Mouse (Mus musculus) CH12.LX (cell line): ENCODE data around the gene Cog3. TPM values are rescaled to one million over a fixed set of nuclear protein-coding genes. Genes with fewer than 3 reads are reported as not detected.

Source experiments
- DNase-seq: peaks from one replicate; pipeline ENCODE4 v3.0.0-alpha.2; 2013; ENCODE audit errors: extremely low read depth
- H3K27ac ChIP-seq: 2 replicates; pipeline ENCODE4 v1.5.1; 2012; ENCODE audit warnings: low read depth, mild to moderate bottlenecking, control low read depth, moderate library complexity; ENCODE audit not compliant: insufficient read depth
- H3K27me3 ChIP-seq: replicated peaks from 2 replicates; pipeline ENCODE3; 2012; ENCODE audit warnings: inconsistent platforms
- H3K36me3 ChIP-seq, 2 experiments: replicated peaks in 1 of 2; 2 replicates each; pipeline versions ENCODE3 to v1.6.1; 2012; ENCODE audit warnings: inconsistent platforms in 1 of 2, low read length in 1 of 2, mild to moderate bottlenecking in 1 of 2, mixed read lengths in 1 of 2, moderate library complexity in 1 of 2; ENCODE audit not compliant: control insufficient read depth in 1 of 2, insufficient read depth in 1 of 2
- H3K4me1 ChIP-seq, 2 experiments: 2 replicates each; pipeline ENCODE4 v1.6.1; 2012; ENCODE audit warnings: inconsistent platforms in 1 of 2, moderate library complexity in 1 of 2; ENCODE audit not compliant: insufficient read depth in 2 of 2, control insufficient read depth in 1 of 2
- H3K4me2 ChIP-seq: 2 replicates; pipeline ENCODE4 v1.6.1; 2012; ENCODE audit warnings: low read depth, mild to moderate bottlenecking, control low read depth; ENCODE audit not compliant: poor library complexity, insufficient read depth, severe bottlenecking
- H3K4me3 ChIP-seq, 3 experiments: fragments of 150-350 bp in 1 of 3; sonication (generic) in 1 of 3; replicated peaks in 1 of 3; 2 replicates each; pipeline versions ENCODE3 to v1.5.1; 2011 to 2012; ENCODE audit warnings: low read depth in 2 of 3, low read length in 2 of 3, mild to moderate bottlenecking in 2 of 3, moderate library complexity in 2 of 3, control low read depth in 1 of 3, improper control_type of control experiment in 1 of 3, inconsistent platforms in 1 of 3, mixed read lengths in 1 of 3; ENCODE audit not compliant: poor library complexity in 1 of 3
- H3K79me2 ChIP-seq: replicated peaks from 2 replicates; pipeline ENCODE4 v1.6.1; 2012; ENCODE audit warnings: mild to moderate bottlenecking, moderate library complexity; ENCODE audit not compliant: control insufficient read depth, poor library complexity, insufficient read depth, severe bottlenecking; ENCODE audit errors: extremely low read depth
- H3K9ac ChIP-seq: 2 replicates; pipeline ENCODE4 v1.6.1; 2012; ENCODE audit warnings: low read depth, mild to moderate bottlenecking, control low read depth, moderate library complexity; ENCODE audit not compliant: insufficient read depth
- H3K9me3 ChIP-seq: replicated peaks from 2 replicates; pipeline ENCODE3; 2012; ENCODE audit warnings: low read length, inconsistent platforms, mixed read lengths
- BHLHE40 ChIP-seq: IDR thresholded peaks from 2 replicates; pipeline ENCODE4 v1.6.1; 2011; ENCODE audit warnings: mild to moderate bottlenecking, low read depth, low read length, improper control_type of control experiment
- CHD1 ChIP-seq: IDR thresholded peaks from 2 replicates; pipeline ENCODE4 v1.6.1; 2012; ENCODE audit warnings: low read depth, low read length, improper control_type of control experiment, inconsistent platforms
- CTCF ChIP-seq, 2 experiments: IDR thresholded peaks in 1 of 2; conservative IDR thresholded peaks in 1 of 2; 2 replicates each; pipeline ENCODE4 v1.5.1; 2011 to 2012; ENCODE audit warnings: low read depth in 2 of 2, low read length in 2 of 2, improper control_type of control experiment in 1 of 2, inconsistent platforms in 1 of 2, mild to moderate bottlenecking in 1 of 2, moderate library complexity in 1 of 2
- ELF1 ChIP-seq: IDR thresholded peaks from 2 replicates; pipeline ENCODE4 v1.6.1; 2014; ENCODE audit warnings: low read depth, mild to moderate bottlenecking, inconsistent platforms, low read length, improper control_type of control experiment
- ETS1 ChIP-seq: conservative IDR thresholded peaks from 2 replicates; pipeline ENCODE4 v1.6.1; 2012; ENCODE audit warnings: low read depth, mild to moderate bottlenecking, inconsistent platforms, low read length, improper control_type of control experiment, moderate library complexity
- GABPA ChIP-seq: IDR thresholded peaks from 2 replicates; pipeline ENCODE4 v1.6.1; 2012; ENCODE audit warnings: low read depth, low read length, improper control_type of control experiment, inconsistent platforms; ENCODE audit not compliant: insufficient replicate concordance
- HCFC1 ChIP-seq: IDR thresholded peaks from 2 replicates; pipeline ENCODE4 v1.6.1; 2012; ENCODE audit warnings: low read depth, mild to moderate bottlenecking, inconsistent platforms, low read length, improper control_type of control experiment
- JUN ChIP-seq: IDR thresholded peaks from 2 replicates; pipeline ENCODE4 v1.6.1; 2011; ENCODE audit warnings: low read depth, mild to moderate bottlenecking, low read length, improper control_type of control experiment, moderate library complexity; ENCODE audit not compliant: insufficient read depth
- JUND ChIP-seq: conservative IDR thresholded peaks from 2 replicates; pipeline ENCODE4 v1.6.1; 2011; ENCODE audit warnings: low read depth, low read length, improper control_type of control experiment
- MAX ChIP-seq: IDR thresholded peaks from 2 replicates; pipeline ENCODE4 v1.6.1; 2011; ENCODE audit warnings: low read length, improper control_type of control experiment
- MAZ ChIP-seq: IDR thresholded peaks from 2 replicates; pipeline ENCODE4 v1.6.1; 2012; ENCODE audit warnings: low read depth, mild to moderate bottlenecking, inconsistent platforms, low read length, improper control_type of control experiment, moderate library complexity
- MEF2A ChIP-seq: IDR thresholded peaks from 2 replicates; pipeline ENCODE4 v1.6.1; 2014; ENCODE audit warnings: low read depth, mild to moderate bottlenecking, inconsistent platforms, low read length, improper control_type of control experiment, borderline replicate concordance
- MXI1 ChIP-seq: IDR thresholded peaks from 2 replicates; pipeline ENCODE4 v1.6.1; 2011; ENCODE audit warnings: mild to moderate bottlenecking, low read depth, low read length, improper control_type of control experiment
- MYC ChIP-seq: IDR thresholded peaks from 2 replicates; pipeline ENCODE4 v1.6.1; 2011; ENCODE audit warnings: low read depth, mild to moderate bottlenecking, improper control_type of control experiment, low read length
- NELFE ChIP-seq: IDR thresholded peaks from 2 replicates; pipeline ENCODE4 v1.6.1; 2011; ENCODE audit warnings: low read depth, low read length, improper control_type of control experiment
- NRF1 ChIP-seq: IDR thresholded peaks from 2 replicates; pipeline ENCODE4 v1.6.1; 2014; ENCODE audit warnings: low read depth, mild to moderate bottlenecking, inconsistent platforms, low read length, improper control_type of control experiment, moderate library complexity
- PAX5 ChIP-seq: IDR thresholded peaks from 2 replicates; pipeline ENCODE4 v1.6.1; 2012; ENCODE audit warnings: low read length, inconsistent platforms, mixed read lengths
- POLR2A ChIP-seq: IDR thresholded peaks from 2 replicates; pipeline ENCODE4 v1.6.1; 2011; ENCODE audit warnings: low read depth, mild to moderate bottlenecking, improper control_type of control experiment, low read length
- RAD21 ChIP-seq: IDR thresholded peaks from 2 replicates; pipeline ENCODE4 v1.6.1; 2011; ENCODE audit warnings: low read depth, mild to moderate bottlenecking, low read length, improper control_type of control experiment, moderate library complexity
- RCOR1 ChIP-seq: conservative IDR thresholded peaks from 2 replicates; pipeline ENCODE4 v1.6.1; 2012; ENCODE audit warnings: low read depth, mild to moderate bottlenecking, inconsistent platforms, low read length, improper control_type of control experiment
- SIN3A ChIP-seq: IDR thresholded peaks from 2 replicates; pipeline ENCODE4 v1.6.1; 2012; ENCODE audit warnings: low read length, improper control_type of control experiment, inconsistent platforms
- SMC3 ChIP-seq: IDR thresholded peaks from 2 replicates; pipeline ENCODE4 v1.6.1; 2011; ENCODE audit warnings: low read depth, low read length, improper control_type of control experiment
- TBP ChIP-seq: conservative IDR thresholded peaks from 2 replicates; pipeline ENCODE4 v1.6.1; 2011; ENCODE audit warnings: low read depth, low read length, improper control_type of control experiment
- TCF12 ChIP-seq: IDR thresholded peaks from 2 replicates; pipeline ENCODE4 v1.6.1; 2014; ENCODE audit warnings: low read depth, mild to moderate bottlenecking, inconsistent platforms, low read length, improper control_type of control experiment
- USF1 ChIP-seq: IDR thresholded peaks from 2 replicates; pipeline ENCODE4 v1.6.1; 2014; ENCODE audit warnings: low read depth, mild to moderate bottlenecking, inconsistent platforms, low read length, improper control_type of control experiment
- USF2 ChIP-seq: conservative IDR thresholded peaks from 2 replicates; pipeline ENCODE4 v1.6.1; 2011; ENCODE audit warnings: low read depth, low read length, improper control_type of control experiment
- ZC3H11A ChIP-seq: IDR thresholded peaks from 2 replicates; pipeline ENCODE4 v1.6.1; 2012; ENCODE audit warnings: low read depth, mild to moderate bottlenecking, inconsistent platforms, low read length, improper control_type of control experiment
- ZKSCAN1 ChIP-seq: IDR thresholded peaks from 2 replicates; pipeline ENCODE4 v1.6.1; 2012; ENCODE audit warnings: low read depth, inconsistent platforms, low read length, improper control_type of control experiment, borderline replicate concordance
- ZMIZ1 ChIP-seq: IDR thresholded peaks from 2 replicates; pipeline ENCODE4 v1.6.1; 2012; ENCODE audit warnings: low read depth, mild to moderate bottlenecking, inconsistent platforms, low read length, improper control_type of control experiment
- dilution Hi-C: fragments of 300-500 bp; cut with MboI; formaldehyde crosslinking; loops from 2 replicates; pipeline ENCODE4 v1.14.3; 2020; ENCODE audit warnings: low sequenced_read_pairs; ENCODE audit not compliant: extremely low pct_unique_long_range_greater_than_20kb, extremely low pct_ligation_motif_present
- in situ Hi-C: fragments of 300-500 bp; cut with MboI; formaldehyde crosslinking; loops from 3 replicates; pipeline ENCODE4 v1.14.3; 2019; ENCODE audit warnings: low sequenced_read_pairs, low pct_ligation_motif_present, low pct_unique_long_range_greater_than_20kb, mixed read lengths
- polyA plus RNA-seq: library from polyadenylated mRNA; unstranded; fragments of >175 nt; gene quantifications from 2 replicates; pipeline ENCODE4 v1.2.1, GENCODE M21; 2012; ENCODE audit warnings: low read depth; ENCODE audit not compliant: insufficient read length
- total RNA-seq, 2 experiments: library from RNA; depleted of rRNA; stranded (reverse); fragments of 300-350 nt in 1 of 2; fragments of >200 nt in 1 of 2; gene quantifications; 2 replicates each; pipeline ENCODE4 v1.2.3; 2012 to 2014

Cog3 gene
- total and polyA plus RNA-seq, 3 experiments, result 13.6 to 21.0 (median 15.3) TPM

DNA sequence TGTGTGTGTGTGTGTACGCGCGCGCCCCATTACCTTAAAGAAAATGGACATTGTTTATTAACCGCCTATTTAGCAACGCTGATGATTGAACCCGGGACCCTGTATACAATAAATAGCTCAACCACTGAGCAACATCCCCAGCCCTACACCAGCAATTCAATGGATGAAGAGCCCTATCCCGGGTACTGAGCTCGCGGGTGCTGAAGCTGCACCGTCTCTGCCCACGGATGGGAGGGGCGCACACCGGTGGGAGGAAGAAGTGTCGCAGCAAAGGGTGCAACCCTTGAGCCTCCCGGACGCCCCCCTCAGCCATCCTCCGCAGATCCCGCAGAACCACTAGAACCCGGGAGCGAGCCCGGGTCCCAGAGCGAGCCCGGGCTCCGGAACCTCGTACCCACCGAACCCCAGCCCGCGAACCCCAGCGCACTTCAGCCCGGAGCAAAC, 32.1 kb upstream of the Cog3 start:
- peaks cover 2% of the 10 kb centered on the region for H3K27me3 ChIP-seq
- no peak for TF ChIP-seq ZC3H11A
- no peak for TF ChIP-seq BHLHE40
- TF ChIP-seq TBP, result no peak
- TF ChIP-seq MAX, result no peak
- no peak for TF ChIP-seq RAD21
- no peak for TF ChIP-seq JUND
- TF ChIP-seq SIN3A, result peak; percentile 89; the same call in 1 of the 2 replicates
- TF ChIP-seq JUN, result no peak
- TF ChIP-seq RCOR1, result no peak
- no peak for TF ChIP-seq MAZ
- TF ChIP-seq CHD1, result 0 out of 2 replicates have a peak, but pooled peaks have one; percentile 35
- TF ChIP-seq MEF2A, result no peak
- no peak for TF ChIP-seq MYC
- TF ChIP-seq ELF1, result no peak
- TF ChIP-seq POLR2A, result no peak
- TF ChIP-seq GABPA, result no peak
- TF ChIP-seq, all 38 proteins: peak for 2
- in situ Hi-C loops, result no loop called here

DNA sequence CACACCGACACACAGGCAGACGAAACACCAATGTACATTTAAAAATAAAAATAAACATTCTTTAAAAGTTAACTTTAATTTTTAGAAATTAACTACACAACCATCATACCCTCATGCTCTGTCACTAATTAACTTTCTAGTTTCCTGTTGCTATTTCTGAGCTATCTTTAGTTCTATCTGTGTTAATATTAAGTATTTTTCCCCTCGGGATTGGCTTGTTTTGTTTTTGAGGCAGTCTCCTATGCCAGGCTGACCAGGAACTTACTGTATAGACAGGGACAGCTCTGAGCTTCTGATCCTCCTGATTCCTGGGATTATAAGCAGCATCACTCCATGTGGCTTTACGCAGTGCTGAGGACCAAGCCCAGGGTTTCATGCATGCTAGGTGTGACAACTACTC, 25.6 kb upstream of the Cog3 start:
- peaks cover 3 to 5% of the 10 kb centered on the region in 2 experiments; a peak in 2 of 4 replicates for H3K4me1 ChIP-seq
- no peak overlapping the region for H3K4me3 ChIP-seq
- peaks cover 15 to 60% of the 10 kb centered on the region in 2 experiments for H3K36me3 ChIP-seq
- H3K9ac ChIP-seq, result no peak overlapping the region
- no peaks in the 10 kb centered on the region for H3K9me3 ChIP-seq
- no peak for TF ChIP-seq PAX5
- no peak for TF ChIP-seq MAZ
- no peak for TF ChIP-seq MXI1
- no peak for TF ChIP-seq ZKSCAN1
- TF ChIP-seq ZMIZ1, result no peak
- TF ChIP-seq HCFC1, result no peak
- no peak for TF ChIP-seq MYC
- no peak for TF ChIP-seq CTCF (conservative IDR thresholded peaks at IDR 0.05 in 1 of 2, IDR thresholded peaks at IDR 0.05 in 1 of 2; ENCODE audit: low read depth in 2 of 2, low read length in 2 of 2)
- TF ChIP-seq USF2, result no peak
- TF ChIP-seq USF1, result no peak
- no peak for TF ChIP-seq BHLHE40
- TF ChIP-seq TCF12, result no peak
- TF ChIP-seq SIN3A, result no peak
- no peak for TF ChIP-seq NRF1
- no peak for TF ChIP-seq RCOR1
- TF ChIP-seq SMC3, result no peak
- no peak for TF ChIP-seq ETS1
- no peak for TF ChIP-seq NELFE
- dilution Hi-C loops, result no loop called here
- no peak overlapping the region for H3K4me2 ChIP-seq
- no peaks in the 10 kb centered on the region for H3K27me3 ChIP-seq
- H3K27ac ChIP-seq, result no peak overlapping the region
- in situ Hi-C loops, result no loop called here
- H3K79me2 ChIP-seq, result no peaks in the 10 kb centered on the region
- DNase-seq, result no peak

More for the DNA sequence above, 32.1 kb upstream of the Cog3 start:
- dilution Hi-C loops, result no loop called here
- DNase-seq, result peak; percentile 35
- Histone ChIP-seq H3K36me3 (peaks cover 5 to 13% of the 10 kb centered on the region in 2 experiments), H3K9me3 (no peaks in the 10 kb centered on the region), H3K9ac (peak overlapping the region; percentile 69), H3K4me2 (peak overlapping the region; percentile 32), H3K4me1 (peaks cover 3 to 8% of the 10 kb centered on the region in 2 experiments; a peak in 3 of 4 replicates), H3K27ac (no peak overlapping the region), H3K79me2 (no peaks in the 10 kb centered on the region), H3K4me3 (peak overlapping the region; percentile 63 to 82 (median 69))
